Mouse (Mus musculus) neural tube, embryonic 15.5 days (tissue): ENCODE measurements at regions not wholly inside any gene's neighbourhood (a gene's known extent, or its start where the extent isn't known, plus 50 kb on each side); places are given as distances from the start of the nearest gene placed in this dataset.

Source experiments
- ATAC-seq: fragments of 200-750 bp; cut with Nextera tagmentation; 2 replicates; pipeline ENCODE4 v1.8.0; 2017; ENCODE audit warnings: mild to moderate bottlenecking, moderate TSS enrichment, moderate library complexity; ENCODE audit not compliant: low FRiP score
- H3K27ac ChIP-seq: fragments of 300-500 bp; sonication (generic); replicated peaks from 2 replicates; pipeline ENCODE4 v1.5.1; 2015; ENCODE audit warnings: mild to moderate bottlenecking, inconsistent platforms
- H3K27me3 ChIP-seq: fragments of 300-500 bp; sonication (generic); replicated peaks from 2 replicates; pipeline ENCODE4 v1.6.1; 2015; ENCODE audit warnings: inconsistent platforms
- H3K36me3 ChIP-seq: fragments of 300-500 bp; sonication (generic); 2 replicates; pipeline ENCODE4 v1.6.1; 2015; ENCODE audit warnings: inconsistent platforms
- H3K4me1 ChIP-seq: fragments of 300-500 bp; sonication (generic); 2 replicates; pipeline ENCODE4 v1.6.1; 2015; ENCODE audit warnings: inconsistent platforms
- H3K4me2 ChIP-seq: fragments of 300-500 bp; sonication (generic); 2 replicates; pipeline ENCODE4 v1.6.1; 2015; ENCODE audit warnings: inconsistent platforms, mild to moderate bottlenecking, moderate library complexity
- H3K4me3 ChIP-seq: fragments of 300-500 bp; sonication (generic); replicated peaks from 2 replicates; pipeline ENCODE4 v1.5.1; 2015; ENCODE audit warnings: mild to moderate bottlenecking, inconsistent platforms
- H3K9ac ChIP-seq: fragments of 300-500 bp; sonication (generic); replicated peaks from 2 replicates; pipeline ENCODE4 v1.6.1; 2015; ENCODE audit warnings: mild to moderate bottlenecking, inconsistent platforms
- H3K9me3 ChIP-seq: fragments of 300-500 bp; sonication (generic); replicated peaks from 2 replicates; pipeline ENCODE4 v1.6.1; 2016; ENCODE audit warnings: inconsistent platforms
- WGBS: fragments of 180-500 bp; shearing (Covaris S2); methylation state at CpG from one replicate; pipeline ENCODE4 v1.1.7; 2015; ENCODE audit warnings: mixed read lengths; 5-methylcytosine and 5-hydroxymethylcytosine counted together

- Histone ChIP-seq H3K4me2 (peak overlapping the region; percentile 28; the same call in 1 of the 2 replicates), H3K9me3 (no peaks in the 10 kb centered on the region), H3K36me3 (no peaks in the 10 kb centered on the region), H3K27me3 (no peaks in the 10 kb centered on the region), H3K4me3 (no peak overlapping the region), H3K27ac (no peak overlapping the region), H3K9ac (no peak overlapping the region), H3K4me1 (peaks cover 31% of the 10 kb centered on the region)
- WGBS = 35% methylated on average over 3 of the region's 3 CpGs
- ATAC-seq = peak; percentile 33; the same call in 1 of the 2 replicates
Observed at GRCm38 (mm10) chr4:95105424-95105823, 53.4 kb upstream of the Jun start.

- Histone ChIP-seq H3K9ac (no peak overlapping the region), H3K36me3 (no peaks in the 10 kb centered on the region), H3K4me3 (no peak overlapping the region), H3K9me3 (no peaks in the 10 kb centered on the region), H3K27me3 (no peaks in the 10 kb centered on the region), H3K4me1 (peaks cover 31% of the 10 kb centered on the region), H3K27ac (0 out of 2 replicates have a peak overlapping the region, but pooled peaks have one; percentile 41), H3K4me2 (peak overlapping the region; percentile 28)
- WGBS = 27% methylated on average over 16 of the region's 16 CpGs
- 0 out of 2 replicates have a peak, but pooled peaks have one; percentile 40 for ATAC-seq
Observed at GRCm38 (mm10) chr4:95105926-95106622, 54.1 kb upstream of the Jun start.

- no peak overlapping the region for H3K27ac ChIP-seq
- no peak overlapping the region for H3K9ac ChIP-seq
- H3K4me1 ChIP-seq = peaks cover 31% of the 10 kb centered on the region
- no peak overlapping the region for H3K4me3 ChIP-seq
- no peaks in the 10 kb centered on the region for H3K9me3 ChIP-seq
- no peak overlapping the region for H3K4me2 ChIP-seq
- H3K27me3 ChIP-seq = no peaks in the 10 kb centered on the region
- 76% methylated on average over 10 of the region's 10 CpGs for WGBS
- ATAC-seq = no peak
- H3K36me3 ChIP-seq = no peaks in the 10 kb centered on the region
Observed at GRCm38 (mm10) chr4:95106881-95107665, 55.1 kb upstream of the Jun start.

GRCm38 (mm10) chr4:95108811-95109210 lies 56.8 kb upstream of the Jun start:
- Histone ChIP-seq H3K4me3 (no peak overlapping the region), H3K4me2 (no peak overlapping the region), H3K27me3 (no peaks in the 10 kb centered on the region), H3K27ac (no peak overlapping the region), H3K9ac (no peak overlapping the region), H3K4me1 (peaks cover 31% of the 10 kb centered on the region), H3K9me3 (no peaks in the 10 kb centered on the region), H3K36me3 (no peaks in the 10 kb centered on the region)
- WGBS = 48% methylated on average over 6 of the region's 6 CpGs
- ATAC-seq = peak; percentile 54; the same call in 1 of the 2 replicates

GRCm38 (mm10) chr4:95110828-95111227 lies 58.8 kb upstream of the Jun start:
- 94% methylated on average over 8 of the region's 8 CpGs for WGBS
- Histone ChIP-seq H3K4me1 (peaks cover 25% of the 10 kb centered on the region), H3K4me2 (no peak overlapping the region), H3K36me3 (no peaks in the 10 kb centered on the region), H3K27me3 (no peaks in the 10 kb centered on the region), H3K9ac (no peak overlapping the region), H3K4me3 (no peak overlapping the region), H3K27ac (no peak overlapping the region), H3K9me3 (no peaks in the 10 kb centered on the region)
- ATAC-seq = no peak

- Histone ChIP-seq H3K9ac (no peak overlapping the region), H3K4me3 (no peak overlapping the region), H3K9me3 (no peaks in the 10 kb centered on the region), H3K27me3 (no peaks in the 10 kb centered on the region), H3K27ac (no peak overlapping the region), H3K4me1 (0 out of 2 replicates have a peak, but pooled peaks cover 2% of the 10 kb centered on the region), H3K36me3 (no peaks in the 10 kb centered on the region), H3K4me2 (no peak overlapping the region)
- no peak for ATAC-seq
- WGBS = 51% methylated on average over 5 of the region's 5 CpGs
Observed at GRCm38 (mm10) chr4:95117158-95117681, 65.2 kb upstream of the Jun start.

- Histone ChIP-seq H3K4me2 (no peak overlapping the region), H3K27me3 (no peaks in the 10 kb centered on the region), H3K9ac (no peak overlapping the region), H3K4me3 (no peak overlapping the region), H3K9me3 (no peaks in the 10 kb centered on the region), H3K4me1 (0 out of 2 replicates have a peak, but pooled peaks cover 2% of the 10 kb centered on the region), H3K27ac (no peak overlapping the region), H3K36me3 (no peaks in the 10 kb centered on the region)
- ATAC-seq = no peak
- 89% methylated on average over 1 of the region's 1 CpGs for WGBS
Observed at GRCm38 (mm10) chr4:95120876-95121275, 68.9 kb upstream of the Jun start.

- no peak overlapping the region for H3K27ac ChIP-seq
- WGBS = 69% methylated on average over 1 of the region's 1 CpGs
- no peak for ATAC-seq
Observed at GRCm38 (mm10) chr4:95125346-95125745, 73.3 kb upstream of the Jun start.

GRCm38 (mm10) chr4:95127970-95128369 lies 75.9 kb upstream of the Jun start:
- Histone ChIP-seq H3K9me3 (no peaks in the 10 kb centered on the region), H3K27ac (no peak overlapping the region), H3K27me3 (no peaks in the 10 kb centered on the region), H3K4me1 (no peaks in the 10 kb centered on the region; the same call in 1 of the 2 replicates), H3K4me2 (no peak overlapping the region), H3K9ac (no peak overlapping the region), H3K4me3 (no peak overlapping the region), H3K36me3 (no peaks in the 10 kb centered on the region)
- ATAC-seq = peak; percentile 17; the same call in 1 of the 2 replicates
- 46% methylated on average over 2 of the region's 2 CpGs for WGBS

More at GRCm38 (mm10) chr4:95125346-95125745, 73.3 kb upstream of the Jun start:
- Histone ChIP-seq H3K4me1 (no peaks in the 10 kb centered on the region; the same call in 1 of the 2 replicates), H3K9ac (no peak overlapping the region), H3K4me3 (no peak overlapping the region), H3K27me3 (no peaks in the 10 kb centered on the region), H3K36me3 (no peaks in the 10 kb centered on the region), H3K4me2 (no peak overlapping the region), H3K9me3 (no peaks in the 10 kb centered on the region)

- Histone ChIP-seq H3K27me3 (no peaks in the 10 kb centered on the region), H3K4me2 (no peak overlapping the region), H3K36me3 (no peaks in the 10 kb centered on the region), H3K9me3 (no peaks in the 10 kb centered on the region), H3K4me3 (no peak overlapping the region), H3K27ac (no peak overlapping the region), H3K9ac (no peak overlapping the region), H3K4me1 (peaks cover 31% of the 10 kb centered on the region)
- WGBS = 24% methylated on average over 3 of the region's 3 CpGs
- ATAC-seq = no peak
Observed at GRCm38 (mm10) chr4:95133815-95134214, 81.8 kb upstream of the Jun start.

- Histone ChIP-seq H3K27ac (0 out of 2 replicates have a peak overlapping the region, but pooled peaks have one; percentile 2), H3K4me2 (no peak overlapping the region), H3K36me3 (no peaks in the 10 kb centered on the region), H3K27me3 (no peaks in the 10 kb centered on the region), H3K4me1 (peaks cover 31% of the 10 kb centered on the region), H3K9me3 (no peaks in the 10 kb centered on the region), H3K4me3 (no peak overlapping the region), H3K9ac (no peak overlapping the region)
- peak; percentile 29; the same call in 1 of the 2 replicates for ATAC-seq
- WGBS = 12% methylated on average over 5 of the region's 5 CpGs
Observed at GRCm38 (mm10) chr4:95134611-95135010, 82.6 kb upstream of the Jun start.
